Mouse (Mus musculus) MEL (cell line): Measurements from ENCODE around the gene Rab31. TPM values are rescaled to one million over a fixed set of nuclear protein-coding genes. Genes with fewer than 3 reads are reported as not detected.

Source experiments
- DNase-seq: peaks from one replicate; pipeline ENCODE4 v3.0.0; 2011; ENCODE audit warnings: low read depth, low spot score
- H3K27ac ChIP-seq: 2 replicates; pipeline ENCODE4 v1.5.1; 2012; ENCODE audit warnings: low read depth, mild to moderate bottlenecking, control low read depth, low read length, moderate library complexity; ENCODE audit not compliant: control insufficient read depth
- H3K27me3 ChIP-seq, 2 experiments: fragments of 150-350 bp in 1 of 2; sonication (generic) in 1 of 2; 2 replicates each; pipeline ENCODE4 v1.6.1; 2012; ENCODE audit warnings: low read length in 2 of 2, mild to moderate bottlenecking in 2 of 2, improper control_type of control experiment in 1 of 2, moderate library complexity in 1 of 2; ENCODE audit not compliant: insufficient read depth in 2 of 2, control insufficient read depth in 1 of 2
- H3K36me3 ChIP-seq, 2 experiments: 2 replicates each; pipeline ENCODE4 v1.6.1; 2012 to 2014; ENCODE audit warnings: low read length in 2 of 2, improper control_type of control experiment in 1 of 2, inconsistent platforms in 1 of 2, mild to moderate bottlenecking in 1 of 2; ENCODE audit not compliant: insufficient read depth in 2 of 2, control insufficient read depth in 1 of 2
- H3K4me1 ChIP-seq, 2 experiments: fragments of 150-350 bp in 1 of 2; sonication (generic) in 1 of 2; 2 replicates each; pipeline ENCODE4 v1.6.1; 2012; ENCODE audit warnings: low read length in 2 of 2, improper control_type of control experiment in 1 of 2, mild to moderate bottlenecking in 1 of 2; ENCODE audit not compliant: insufficient read depth in 2 of 2, control insufficient read depth in 1 of 2
- H3K4me3 ChIP-seq, 2 experiments: fragments of 150-350 bp in 1 of 2; sonication (generic) in 1 of 2; 2 replicates each; pipeline ENCODE4 v1.5.1; 2012; ENCODE audit warnings: low read depth in 2 of 2, low read length in 2 of 2, mild to moderate bottlenecking in 2 of 2, moderate library complexity in 2 of 2, control low read depth in 1 of 2, improper control_type of control experiment in 1 of 2; ENCODE audit not compliant: control insufficient read depth in 1 of 2, insufficient read depth in 1 of 2
- H3K79me2 ChIP-seq: 2 replicates; pipeline ENCODE4 v1.6.1; 2012; ENCODE audit warnings: mild to moderate bottlenecking, low read length, moderate library complexity; ENCODE audit not compliant: control insufficient read depth, poor library complexity, insufficient read depth
- H3K9ac ChIP-seq: 2 replicates; pipeline ENCODE4 v1.6.1; 2012; ENCODE audit warnings: low read depth, mild to moderate bottlenecking, control low read depth, low read length, moderate library complexity; ENCODE audit not compliant: control insufficient read depth, poor library complexity, severe bottlenecking
- H3K9me3 ChIP-seq: fragments of 150-350 bp; sonication (generic); replicated peaks from 2 replicates; pipeline ENCODE4 v1.6.1; 2012; ENCODE audit warnings: mild to moderate bottlenecking, low read length, improper control_type of control experiment, moderate library complexity; ENCODE audit not compliant: insufficient read depth
- CHD2 ChIP-seq: IDR thresholded peaks from 2 replicates; pipeline ENCODE4 v1.6.1; 2011; ENCODE audit warnings: low read length, improper control_type of control experiment
- CTCF ChIP-seq, 3 experiments: IDR thresholded peaks in 2 of 3; conservative IDR thresholded peaks in 1 of 3; 2 replicates each; pipeline ENCODE4 v1.5.1; 2011 to 2012; ENCODE audit warnings: low read length in 3 of 3, low read depth in 2 of 3, mild to moderate bottlenecking in 2 of 3, improper control_type of control experiment in 1 of 3, inconsistent platforms in 1 of 3, mixed read lengths in 1 of 3, moderate library complexity in 1 of 3; ENCODE audit not compliant: control insufficient read depth in 1 of 3, insufficient read depth in 1 of 3, poor library complexity in 1 of 3, severe bottlenecking in 1 of 3
- E2F4 ChIP-seq: IDR thresholded peaks from 2 replicates; pipeline ENCODE4 v1.6.1; 2011; ENCODE audit warnings: low read depth, low read length, improper control_type of control experiment, borderline replicate concordance
- ELF1 ChIP-seq: IDR thresholded peaks from 2 replicates; pipeline ENCODE4 v1.6.1; 2014; ENCODE audit warnings: low read depth, mild to moderate bottlenecking, inconsistent platforms, low read length, improper control_type of control experiment, moderate library complexity
- EP300 ChIP-seq, 2 experiments: IDR thresholded peaks; 2 replicates each; pipeline ENCODE4 v1.6.1; 2011; ENCODE audit warnings: improper control_type of control experiment in 2 of 2, low read length in 2 of 2, low read depth in 1 of 2, mild to moderate bottlenecking in 1 of 2
- ETS1 ChIP-seq: IDR thresholded peaks from 2 replicates; pipeline ENCODE4 v1.6.1; 2012; ENCODE audit warnings: low read depth, mild to moderate bottlenecking, inconsistent platforms, low read length, improper control_type of control experiment, moderate library complexity
- GABPA ChIP-seq: IDR thresholded peaks from 2 replicates; pipeline ENCODE4 v1.6.1; 2012; ENCODE audit warnings: low read depth, mild to moderate bottlenecking, inconsistent platforms, low read length, improper control_type of control experiment, moderate library complexity
- GATA1 ChIP-seq: IDR thresholded peaks from 2 replicates; pipeline ENCODE4 v1.6.1; 2011; ENCODE audit warnings: low read depth, low read length, improper control_type of control experiment
- KAT2A ChIP-seq: conservative IDR thresholded peaks from 2 replicates; pipeline ENCODE4 v1.6.1; 2012; ENCODE audit warnings: low read depth, low read length, improper control_type of control experiment, inconsistent platforms
- MAFK ChIP-seq: IDR thresholded peaks from 2 replicates; pipeline ENCODE4 v1.6.1; 2011; ENCODE audit warnings: low read depth, mild to moderate bottlenecking, low read length, improper control_type of control experiment, borderline replicate concordance
- MAX ChIP-seq: IDR thresholded peaks from 2 replicates; pipeline ENCODE4 v1.6.1; 2011; ENCODE audit warnings: low read length, improper control_type of control experiment
- MEF2A ChIP-seq: IDR thresholded peaks from 2 replicates; pipeline ENCODE4 v1.6.1; 2014; ENCODE audit warnings: low read depth, mild to moderate bottlenecking, inconsistent platforms, low read length, improper control_type of control experiment; ENCODE audit not compliant: poor library complexity, insufficient replicate concordance, severe bottlenecking; ENCODE audit errors: extremely low read depth
- MYB ChIP-seq: IDR thresholded peaks from 2 replicates; pipeline ENCODE4 v1.6.1; 2011; ENCODE audit warnings: mild to moderate bottlenecking, low read depth, low read length, improper control_type of control experiment
- MYC ChIP-seq: IDR thresholded peaks from 2 replicates; pipeline ENCODE4 v1.6.1; 2011; ENCODE audit warnings: low read depth, mild to moderate bottlenecking, low read length, improper control_type of control experiment, moderate library complexity
- POLR2AphosphoS5 ChIP-seq: IDR thresholded peaks from 2 replicates; pipeline ENCODE4 v1.6.1; 2012; ENCODE audit warnings: low read depth, borderline replicate concordance, mild to moderate bottlenecking, inconsistent platforms, low read length, moderate library complexity, mixed read lengths
- RAD21 ChIP-seq: IDR thresholded peaks from 2 replicates; pipeline ENCODE4 v1.6.1; 2011; ENCODE audit warnings: mild to moderate bottlenecking, low read depth, low read length, improper control_type of control experiment
- RCOR1 ChIP-seq: IDR thresholded peaks from 2 replicates; pipeline ENCODE4 v1.6.1; 2012; ENCODE audit warnings: low read depth, mild to moderate bottlenecking, inconsistent platforms, low read length, improper control_type of control experiment
- SMC3 ChIP-seq: IDR thresholded peaks from 2 replicates; pipeline ENCODE4 v1.6.1; 2011; ENCODE audit warnings: low read depth, low read length, improper control_type of control experiment
- TBP ChIP-seq: IDR thresholded peaks from 2 replicates; pipeline ENCODE4 v1.8.0; 2011; ENCODE audit warnings: low read depth, low read length, improper control_type of control experiment
- ZKSCAN1 ChIP-seq: IDR thresholded peaks from 2 replicates; pipeline ENCODE4 v1.6.1; 2012; ENCODE audit warnings: low read depth, mild to moderate bottlenecking, inconsistent platforms, low read length, improper control_type of control experiment, moderate library complexity
- ZMIZ1 ChIP-seq: IDR thresholded peaks from 2 replicates; pipeline ENCODE4 v1.6.1; 2012; ENCODE audit warnings: low read depth, mild to moderate bottlenecking, inconsistent platforms, low read length, improper control_type of control experiment, moderate library complexity
- polyA plus RNA-seq, 2 experiments: library from polyadenylated mRNA; stranded (reverse) in 1 of 2; unstranded in 1 of 2; fragments of >175 nt in 1 of 2; fragments of >200 nt in 1 of 2; gene quantifications; 2 replicates each; pipeline versions ENCODE4 v1.2.1 to v1.2.4; 2012; ENCODE audit warnings: low replicate concordance in 2 of 2, low read depth in 1 of 2; ENCODE audit not compliant: insufficient read length in 2 of 2, insufficient read depth in 1 of 2, missing spikeins in 1 of 2
- total RNA-seq: library from RNA; depleted of rRNA; stranded (reverse); fragments of 300-350 nt; gene quantifications from 2 replicates; pipeline ENCODE4 v1.2.3, GENCODE M21; 2012

Gene Rab31
- total and polyA plus RNA-seq, 3 experiments: 23.6 to 25.7 TPM; not detected in 1

GRCm38 (mm10) chr17:65773617-65774016 is 1.1 kb upstream of the Rab31 start:
- Histone ChIP-seq H3K9ac (no peak overlapping the region), H3K4me3 (no peak overlapping the region), H3K27me3 (no peaks in the 10 kb centered on the region; a peak in 1 of 4 replicates), H3K9me3 (no peaks in the 10 kb centered on the region), H3K27ac (no peak overlapping the region)
- DNase-seq: peak; percentile 31
- TF ChIP-seq CHD2: no peak
- no peak for TF ChIP-seq MAFK
- 0 out of 2 replicates have a peak, but pooled peaks have one; percentile 16 for TF ChIP-seq TBP
- peak; percentile 27; the same call in 1 of the 2 replicates for TF ChIP-seq GATA1
- TF ChIP-seq ZKSCAN1: no peak
- peak; percentile 61; the same call in 1 of the 2 replicates for TF ChIP-seq MYC
- TF ChIP-seq E2F4: no peak
- TF ChIP-seq ELF1: no peak
- TF ChIP-seq MAX: 0 out of 2 replicates have a peak, but pooled peaks have one; percentile 13
- TF ChIP-seq ZMIZ1: no peak
- peak in 2 of 3 experiments; percentile 11 to 12; a peak in 1 of 6 replicates for TF ChIP-seq CTCF (IDR thresholded peaks at IDR 0.05 in 2 of 3, conservative IDR thresholded peaks at IDR 0.05 in 1 of 3; ENCODE audit: control insufficient read depth in 1 of 3, insufficient read depth in 1 of 3, low read depth in 2 of 3, low read length in 3 of 3, poor library complexity in 1 of 3, severe bottlenecking in 1 of 3)
- TF ChIP-seq, all 39 proteins: peak for 5
- no peaks in the 10 kb centered on the region for H3K36me3 ChIP-seq
- peaks cover 0 to 17% of the 10 kb centered on the region in 2 experiments; a peak in 2 of 4 replicates for H3K4me1 ChIP-seq
- peaks cover 5% of the 10 kb centered on the region; the same call in 1 of the 2 replicates for H3K79me2 ChIP-seq

- Histone ChIP-seq H3K27me3 (no peaks in the 10 kb centered on the region; a peak in 1 of 4 replicates), H3K36me3 (0 out of 4 replicates have a peak, but pooled peaks cover 0 to 2% of the 10 kb centered on the region in 2 experiments), H3K27ac (peak overlapping the region; percentile 65), H3K4me1 (peaks cover 2 to 23% of the 10 kb centered on the region in 2 experiments; a peak in 3 of 4 replicates), H3K4me3 (peak overlapping the region; percentile 85 to 93), H3K79me2 (peaks cover 5% of the 10 kb centered on the region; the same call in 1 of the 2 replicates), H3K9me3 (no peaks in the 10 kb centered on the region), H3K9ac (peak overlapping the region; percentile 81)
- peak; percentile 83 for DNase-seq
- TF ChIP-seq EP300 (IDR thresholded peaks at IDR 0.05; ENCODE audit: low read depth in 1 of 2, low read length in 2 of 2) (0 out of 4 replicates have a peak, but pooled peaks of 1 of the 2 experiments have one; percentile 20), KAT2A (no peak; the same call in 1 of the 2 replicates), POLR2AphosphoS5 (no peak), ZKSCAN1 (no peak), SMC3 (no peak), RCOR1 (no peak), MYB (peak; percentile 46; the same call in 1 of the 2 replicates), ETS1 (no peak), MEF2A (no peak), GABPA (no peak), RAD21 (no peak), CTCF (IDR thresholded peaks at IDR 0.05 in 2 of 3, conservative IDR thresholded peaks at IDR 0.05 in 1 of 3; ENCODE audit: control insufficient read depth in 1 of 3, insufficient read depth in 1 of 3, low read depth in 2 of 3, low read length in 3 of 3, poor library complexity in 1 of 3, severe bottlenecking in 1 of 3) (no peak)
Observed at GRCm38 (mm10) chr17:65770982-65771915, 1.3 kb downstream of the Rab31 start.
